Mouse (Mus musculus) midbrain, embryonic 16.5 days (tissue): ENCODE measurements around the gene Gtf3c4. TPM values are rescaled to one million over a fixed set of nuclear protein-coding genes. Genes with fewer than 3 reads are reported as not detected.

Experiments
- ATAC-seq: fragments of 200-750 bp; cut with Nextera tagmentation; 2 replicates; pipeline ENCODE4 v1.8.0; 2017; ENCODE audit warnings: moderate TSS enrichment
- H3K27ac ChIP-seq: fragments of 300-500 bp; sonication (generic); 2 replicates; pipeline ENCODE4 v1.5.1; 2014; ENCODE audit warnings: mild to moderate bottlenecking, low read length, mixed read lengths
- H3K27me3 ChIP-seq: fragments of 300-500 bp; sonication (generic); 2 replicates; pipeline ENCODE4 v1.6.1; 2014; ENCODE audit warnings: low read depth, low read length, mixed read lengths; ENCODE audit not compliant: control insufficient read depth, insufficient read depth
- H3K36me3 ChIP-seq: fragments of 300-500 bp; sonication (generic); 2 replicates; pipeline ENCODE4 v1.6.1; 2014; ENCODE audit warnings: mild to moderate bottlenecking, low read length, moderate library complexity, mixed read lengths; ENCODE audit not compliant: control insufficient read depth, insufficient read depth
- H3K4me1 ChIP-seq: fragments of 300-500 bp; sonication (generic); 2 replicates; pipeline ENCODE4 v1.6.1; 2014; ENCODE audit warnings: mild to moderate bottlenecking, low read length, mixed read lengths; ENCODE audit not compliant: control insufficient read depth, insufficient read depth
- H3K4me2 ChIP-seq: fragments of 300-500 bp; sonication (generic); 2 replicates; pipeline ENCODE4 v1.6.1; 2014; ENCODE audit warnings: mild to moderate bottlenecking, low read length, mixed read lengths
- H3K4me3 ChIP-seq: fragments of 300-500 bp; sonication (generic); 2 replicates; pipeline ENCODE4 v1.5.1; 2014; ENCODE audit warnings: low read depth, mild to moderate bottlenecking, low read length, moderate library complexity, mixed read lengths
- H3K9ac ChIP-seq: fragments of 300-500 bp; sonication (generic); 2 replicates; pipeline ENCODE4 v1.6.1; 2014; ENCODE audit warnings: low read depth, low read length, mixed read lengths
- H3K9me3 ChIP-seq: fragments of 300-500 bp; sonication (generic); replicated peaks from 2 replicates; pipeline ENCODE4 v1.6.1; 2014; ENCODE audit warnings: mild to moderate bottlenecking, low read length, mixed read lengths; ENCODE audit not compliant: control insufficient read depth, poor library complexity, severe bottlenecking
- WGBS: fragments of 180-500 bp; shearing (Covaris S2); extraction: QIAGEN DNeasy Blood & Tissue Kit; methylation state at CpG from one replicate; pipeline ENCODE4 v1.1.7; 2014; 5-methylcytosine and 5-hydroxymethylcytosine counted together
- polyA plus RNA-seq: library from polyadenylated mRNA; unstranded; fragments of >200 nt; fragmentation: Nextera tagmentation; extraction: Ambion mirVana; gene quantifications from 2 replicates; pipeline ENCODE4 v1.2.1, GENCODE M21; 2015

The Gtf3c4 gene
- polyA plus RNA-seq, 1 experiment from 2014 or later, result 18.7 TPM

DNA sequence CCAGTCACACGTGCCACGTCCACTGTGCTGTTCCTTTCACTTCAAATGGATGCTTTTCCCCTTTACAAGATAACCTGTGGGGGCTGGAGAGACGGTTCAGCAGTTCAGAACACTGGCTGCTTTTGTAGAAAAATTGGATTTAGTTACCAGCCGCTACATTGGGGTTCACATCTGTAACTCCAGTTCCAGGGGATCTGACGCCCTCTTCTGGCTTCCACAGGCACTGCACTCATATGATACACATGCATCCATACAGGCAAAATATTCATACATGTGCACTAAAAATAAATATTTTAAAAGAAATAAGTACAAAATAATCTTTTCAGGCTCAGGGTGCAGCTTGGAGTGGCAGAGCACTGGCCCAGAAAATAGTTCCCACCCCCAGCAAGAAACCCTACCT, 45.5 kb downstream of the Gtf3c4 start:
- H3K27ac ChIP-seq, result no peak overlapping the region
- H3K4me1 ChIP-seq, result peaks cover 15% of the 10 kb centered on the region
- no peaks in the 10 kb centered on the region for H3K9me3 ChIP-seq
- WGBS, result 78% methylated on average over 5 of the region's 5 CpGs
- no peak overlapping the region for H3K4me2 ChIP-seq
- H3K9ac ChIP-seq, result no peak overlapping the region
- no peak for ATAC-seq
- no peaks in the 10 kb centered on the region for H3K27me3 ChIP-seq
- H3K36me3 ChIP-seq, result no peaks in the 10 kb centered on the region
- no peak overlapping the region for H3K4me3 ChIP-seq

DNA sequence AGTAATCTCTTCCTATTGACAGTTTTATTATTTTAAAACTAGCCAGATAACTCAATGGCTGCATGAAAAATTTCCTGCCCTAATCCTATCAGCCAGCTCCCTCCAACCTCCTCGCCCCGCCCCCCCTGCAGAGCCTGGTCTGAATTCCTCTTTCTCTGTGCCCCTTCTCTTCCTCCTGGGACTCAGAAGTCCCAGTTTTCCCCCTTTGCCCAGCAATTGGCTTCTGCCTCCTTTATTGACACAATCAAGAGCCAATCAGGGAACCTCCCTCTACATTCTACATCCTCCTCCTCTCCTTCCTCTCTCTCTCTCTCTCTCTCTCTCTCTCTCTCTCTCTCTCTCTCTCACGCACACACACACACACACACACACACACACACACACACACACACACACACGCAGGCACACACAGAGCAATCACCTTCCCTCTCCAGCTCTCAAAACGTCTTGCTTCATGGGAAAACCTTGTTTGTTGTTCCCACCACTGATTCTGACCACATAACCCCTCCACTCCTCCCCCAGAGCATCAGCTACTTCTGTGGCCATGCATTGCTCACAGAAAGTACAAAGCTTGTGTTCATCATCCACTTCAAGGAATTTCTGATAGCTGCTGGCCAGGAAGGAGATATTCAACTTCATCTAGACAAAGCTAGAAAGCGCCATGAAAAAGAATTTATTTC, 47.1 kb downstream of the Gtf3c4 start:
- ATAC-seq, result peak; percentile 80
- Histone ChIP-seq H3K4me2 (peak overlapping the region; percentile 54), H3K27me3 (no peaks in the 10 kb centered on the region), H3K27ac (peak overlapping the region; percentile 41; the same call in 1 of the 2 replicates), H3K4me3 (peak overlapping the region; percentile 11), H3K9me3 (no peaks in the 10 kb centered on the region), H3K9ac (no peak overlapping the region; the same call in 1 of the 2 replicates), H3K36me3 (no peaks in the 10 kb centered on the region), H3K4me1 (peaks cover 9% of the 10 kb centered on the region; the same call in 1 of the 2 replicates)
- 24% methylated on average over 5 of the region's 6 CpGs for WGBS

DNA sequence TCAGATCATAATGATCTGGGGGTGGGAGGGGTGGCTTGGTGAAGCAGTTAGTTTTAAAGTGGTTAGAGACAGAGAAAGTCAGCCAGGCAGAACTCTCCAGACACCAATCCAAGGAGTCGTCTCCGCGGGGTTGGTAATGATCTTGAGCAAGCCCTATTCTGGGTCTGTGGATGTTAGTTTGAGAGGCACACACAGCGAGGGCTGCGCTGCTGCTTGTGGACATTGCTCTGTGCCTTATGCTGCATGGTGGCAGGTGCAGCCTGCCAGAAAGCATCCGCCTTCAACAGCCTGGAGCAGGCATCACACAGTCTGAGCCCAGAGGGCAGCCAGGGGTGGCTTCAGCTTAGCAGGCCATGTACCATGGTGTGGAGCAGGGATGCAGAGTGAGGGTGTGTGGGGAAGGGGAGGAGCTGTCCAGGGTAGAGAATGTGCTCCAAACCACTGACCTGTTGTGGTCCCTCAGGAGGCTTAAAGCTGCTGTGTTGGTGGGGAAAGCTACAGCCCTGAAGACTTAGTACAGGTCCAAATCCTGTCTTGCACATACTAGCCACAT, 53.0 kb downstream of the Gtf3c4 start:
- H3K36me3 ChIP-seq, result no peaks in the 10 kb centered on the region
- 67% methylated on average over 6 of the region's 6 CpGs for WGBS
- no peak for ATAC-seq

DNA sequence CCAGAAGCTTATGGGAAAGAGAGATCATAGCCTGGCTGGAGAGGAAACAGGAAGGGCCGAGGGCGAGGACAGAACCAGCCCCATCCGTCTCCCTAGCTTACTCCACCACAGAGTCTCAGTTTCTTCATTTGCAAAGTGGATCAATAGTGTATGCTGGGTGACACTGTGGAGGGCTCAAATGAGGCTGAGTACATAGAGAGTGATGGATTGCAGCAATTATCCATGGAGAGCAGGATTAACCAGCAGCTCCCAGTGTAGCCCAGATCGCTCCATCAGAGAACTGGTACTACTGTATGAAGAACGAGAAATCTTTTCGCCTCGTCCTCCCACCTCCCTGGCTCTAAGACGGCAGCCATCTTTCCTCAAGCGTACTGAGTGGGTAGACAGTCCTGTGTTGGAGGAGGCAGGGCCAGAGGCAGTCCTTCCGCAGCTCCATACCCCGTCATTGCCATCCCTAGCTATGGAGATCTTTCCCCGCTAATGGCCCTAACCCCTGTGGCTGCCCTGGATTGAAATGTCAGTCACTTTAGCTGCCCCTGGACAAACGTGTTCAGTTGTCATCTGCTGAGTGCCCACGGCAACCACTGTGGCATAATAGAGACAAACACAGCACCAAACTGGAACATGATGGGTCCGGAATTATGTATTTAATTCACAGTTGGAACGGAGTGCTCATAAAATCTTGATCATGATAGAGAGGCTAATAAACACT, 53.6 kb downstream of the Gtf3c4 start:
- H3K9me3 ChIP-seq, result no peaks in the 10 kb centered on the region
- H3K27me3 ChIP-seq, result no peaks in the 10 kb centered on the region
- no peak overlapping the region for H3K9ac ChIP-seq
- no peak overlapping the region for H3K4me3 ChIP-seq
- H3K36me3 ChIP-seq, result no peaks in the 10 kb centered on the region
- no peak overlapping the region for H3K27ac ChIP-seq
- H3K4me2 ChIP-seq, result no peak overlapping the region
- no peak for ATAC-seq
- WGBS, result 69% methylated on average over 16 of the region's 16 CpGs
- no peaks in the 10 kb centered on the region for H3K4me1 ChIP-seq

More for the DNA sequence above, 53.0 kb downstream of the Gtf3c4 start:
- Histone ChIP-seq H3K9me3 (no peaks in the 10 kb centered on the region), H3K4me1 (no peaks in the 10 kb centered on the region), H3K27ac (no peak overlapping the region), H3K4me3 (no peak overlapping the region), H3K27me3 (no peaks in the 10 kb centered on the region), H3K4me2 (no peak overlapping the region), H3K9ac (no peak overlapping the region)

DNA sequence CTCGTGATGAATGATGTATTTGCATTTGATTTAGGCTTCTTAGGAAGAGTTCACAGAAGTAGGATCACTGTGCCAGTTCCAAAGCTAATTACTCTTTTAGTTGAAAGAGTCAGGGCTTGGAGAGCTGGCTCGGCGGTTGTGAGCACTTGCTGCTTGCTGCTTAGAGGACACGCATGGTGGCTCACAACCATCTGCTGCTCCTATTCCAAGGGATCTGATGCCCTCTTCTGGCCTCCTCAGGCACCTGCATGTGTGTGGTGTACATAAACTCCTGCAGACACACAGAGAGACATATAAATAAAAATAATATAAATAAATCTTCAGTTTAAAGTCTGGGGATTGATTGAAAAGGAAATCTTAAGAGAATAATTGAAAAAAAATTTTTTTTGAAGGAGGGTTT, 58.9 kb downstream of the Gtf3c4 start:
- Histone ChIP-seq H3K9me3 (no peaks in the 10 kb centered on the region), H3K4me3 (no peak overlapping the region), H3K9ac (no peak overlapping the region), H3K27ac (no peak overlapping the region), H3K4me1 (no peaks in the 10 kb centered on the region), H3K4me2 (no peak overlapping the region), H3K27me3 (no peaks in the 10 kb centered on the region), H3K36me3 (no peaks in the 10 kb centered on the region)
- 72% methylated on average over 4 of the region's 4 CpGs for WGBS
- ATAC-seq, result no peak

DNA sequence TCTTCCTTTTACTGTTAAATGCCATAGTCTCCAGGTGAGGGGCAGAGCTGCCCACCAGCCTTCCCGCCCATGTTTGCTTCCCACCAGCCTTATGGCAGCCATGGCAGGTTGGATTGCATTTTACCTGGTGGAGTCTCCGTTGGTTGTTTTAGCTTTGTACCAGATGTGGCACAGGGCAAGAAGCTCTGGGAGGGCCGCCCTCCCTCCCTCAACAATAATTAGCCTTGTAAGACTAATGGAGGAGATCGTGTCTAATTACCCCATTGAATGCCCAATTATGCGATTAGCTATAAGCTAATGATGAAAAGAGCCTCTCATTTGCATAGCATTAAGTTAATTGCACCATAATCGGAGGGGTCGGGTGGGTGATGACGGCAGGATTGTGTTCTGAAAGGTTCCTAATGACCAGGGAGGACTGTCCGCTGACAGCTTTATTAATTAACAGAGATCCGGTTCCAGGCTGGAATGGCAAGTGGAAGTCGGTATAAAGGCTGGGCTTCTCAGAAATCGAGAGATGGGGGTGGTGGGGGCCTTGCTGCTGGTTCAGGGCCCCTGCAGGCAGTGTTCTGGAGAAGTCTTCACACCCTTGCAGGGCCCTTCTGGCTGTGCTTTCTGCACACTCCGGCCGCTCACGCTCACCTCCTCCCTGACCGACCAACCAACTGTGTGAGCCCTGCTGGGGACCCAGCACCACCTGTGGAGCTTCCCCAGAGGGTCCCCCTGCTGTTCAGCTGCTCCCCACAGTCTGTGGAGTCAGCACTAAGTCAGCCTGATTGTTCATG, 60.0 kb downstream of the Gtf3c4 start:
- ATAC-seq, result no peak
- H3K4me3 ChIP-seq, result no peak overlapping the region
- H3K27me3 ChIP-seq, result no peaks in the 10 kb centered on the region
- H3K27ac ChIP-seq, result no peak overlapping the region
- H3K4me1 ChIP-seq, result no peaks in the 10 kb centered on the region
- no peaks in the 10 kb centered on the region for H3K36me3 ChIP-seq
- no peak overlapping the region for H3K4me2 ChIP-seq
- no peaks in the 10 kb centered on the region for H3K9me3 ChIP-seq
- WGBS, result 61% methylated on average over 16 of the region's 16 CpGs
- no peak overlapping the region for H3K9ac ChIP-seq

DNA sequence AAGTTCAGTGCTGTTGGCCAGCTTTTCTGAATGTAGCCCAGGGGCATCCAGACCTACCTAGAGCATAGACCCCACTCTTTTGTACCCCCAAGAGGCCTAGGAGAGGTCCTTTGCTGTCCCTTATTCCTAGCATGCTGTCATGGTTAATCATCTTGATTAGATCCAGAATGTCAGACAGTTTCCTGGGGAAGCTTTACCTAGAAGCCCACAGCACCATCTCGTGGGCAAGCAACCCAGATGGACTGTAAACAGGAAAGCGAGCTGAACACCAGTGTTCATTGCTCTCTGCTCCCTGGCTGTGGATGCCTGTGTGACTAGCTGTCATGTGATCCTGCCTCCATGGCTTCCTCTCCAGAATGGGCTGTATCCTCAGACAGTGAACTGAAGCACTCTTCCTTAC, 63.4 kb downstream of the Gtf3c4 start:
- Histone ChIP-seq H3K36me3 (no peaks in the 10 kb centered on the region), H3K9ac (no peak overlapping the region), H3K4me3 (no peak overlapping the region), H3K4me1 (no peaks in the 10 kb centered on the region), H3K9me3 (no peaks in the 10 kb centered on the region), H3K27me3 (no peaks in the 10 kb centered on the region), H3K4me2 (no peak overlapping the region), H3K27ac (no peak overlapping the region)
- 70% methylated on average over 2 of the region's 2 CpGs for WGBS
- no peak for ATAC-seq

DNA sequence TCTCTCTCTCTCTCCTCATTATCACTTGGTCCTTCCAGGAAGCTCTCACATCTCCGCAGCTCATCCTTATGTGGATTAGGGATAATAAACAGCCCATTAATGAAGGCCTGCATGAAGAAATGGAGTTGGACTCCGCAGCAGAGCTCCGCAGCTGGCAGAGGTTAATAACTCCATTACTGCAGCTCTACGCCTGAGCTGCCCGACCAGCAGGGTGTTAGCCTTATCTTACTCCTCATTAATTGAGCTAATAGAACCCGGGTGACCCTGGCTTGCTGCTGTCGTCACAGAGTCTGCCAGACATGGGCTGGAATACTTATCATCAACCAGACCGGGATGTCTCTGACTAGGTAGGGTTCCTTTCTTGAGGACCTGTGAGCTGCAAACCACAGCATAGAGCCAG, 66.1 kb downstream of the Gtf3c4 start:
- H3K36me3 ChIP-seq, result no peaks in the 10 kb centered on the region
- no peak for ATAC-seq

More for the DNA sequence above, 66.1 kb downstream of the Gtf3c4 start:
- no peaks in the 10 kb centered on the region for H3K27me3 ChIP-seq
- no peak overlapping the region for H3K27ac ChIP-seq
- no peaks in the 10 kb centered on the region for H3K9me3 ChIP-seq
- WGBS, result 40% methylated on average over 8 of the region's 8 CpGs
- no peak overlapping the region for H3K9ac ChIP-seq
- 0 out of 2 replicates have a peak, but pooled peaks cover 3% of the 10 kb centered on the region for H3K4me1 ChIP-seq
- no peak overlapping the region for H3K4me2 ChIP-seq
- no peak overlapping the region for H3K4me3 ChIP-seq
